Mouse (Mus musculus): ENCODE data around the gene Arpp19.

DNA sequence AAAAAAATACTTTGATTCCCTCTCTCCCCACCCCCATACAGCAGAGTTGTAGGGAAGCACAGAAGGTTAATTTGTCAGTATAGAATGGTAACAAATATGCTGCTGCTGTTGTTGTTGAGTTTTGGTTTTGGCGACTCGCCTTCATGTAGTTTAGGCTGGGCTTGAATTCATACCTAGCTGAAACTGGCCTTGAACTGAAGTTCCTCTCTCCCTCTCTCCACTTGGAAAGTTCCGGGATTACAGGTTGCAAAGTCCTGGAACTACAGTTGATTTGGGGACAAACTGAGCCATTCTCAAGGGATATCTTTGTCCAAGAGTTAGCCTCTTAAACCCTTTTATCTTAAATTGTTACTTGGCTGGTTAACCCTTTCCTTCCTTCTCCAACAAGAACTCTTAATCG lies 1.5 kb upstream of the Arpp19 start:
- TF ChIP-seq CTCF (IDR thresholded peaks at IDR 0.05) (no peak), EP300 (IDR thresholded peaks at IDR 0.05) (no peak)
